Mouse (Mus musculus) stomach, embryonic 14.5 days (tissue): ENCODE measurements at regions not wholly inside any gene's neighbourhood (a gene's known extent, or its start where the extent isn't known, plus 50 kb on each side); places are given as distances from the start of the nearest gene placed in this dataset.

Experiments
- ATAC-seq: fragments of 200-750 bp; cut with Nextera tagmentation; 2 replicates; pipeline ENCODE4 v1.8.0; 2017; ENCODE audit warnings: low read depth, moderate TSS enrichment; ENCODE audit not compliant: insufficient number of reproducible peaks, insufficient read depth, low FRiP score
- H3K27ac ChIP-seq: fragments of 300-500 bp; sonication (generic); 2 replicates; pipeline ENCODE4 v1.5.1; 2014; ENCODE audit warnings: mild to moderate bottlenecking, low read length, moderate library complexity, mixed read lengths
- H3K27me3 ChIP-seq: fragments of 300-500 bp; sonication (generic); 2 replicates; pipeline ENCODE4 v1.6.1; 2014; ENCODE audit warnings: low read length, control low read depth, mixed read lengths; ENCODE audit not compliant: control insufficient read depth, insufficient read depth
- H3K36me3 ChIP-seq: fragments of 300-500 bp; sonication (generic); 2 replicates; pipeline ENCODE4 v1.6.1; 2014; ENCODE audit warnings: mild to moderate bottlenecking, control low read depth, low read length, moderate library complexity, mixed read lengths; ENCODE audit not compliant: control insufficient read depth, insufficient read depth
- H3K4me1 ChIP-seq: fragments of 300-500 bp; sonication (generic); 2 replicates; pipeline ENCODE4 v1.6.1; 2014; ENCODE audit warnings: low read length, control low read depth, mixed read lengths; ENCODE audit not compliant: control insufficient read depth, insufficient read depth
- H3K4me2 ChIP-seq: fragments of 300-500 bp; sonication (generic); replicated peaks from 2 replicates; pipeline ENCODE4 v1.6.1; 2014; ENCODE audit warnings: low read depth, low read length, control low read depth
- H3K4me3 ChIP-seq: fragments of 300-500 bp; sonication (generic); 2 replicates; pipeline ENCODE4 v1.5.1; 2014; ENCODE audit warnings: low read depth, low read length, control low read depth
- H3K9ac ChIP-seq: fragments of 300-500 bp; sonication (generic); replicated peaks from 2 replicates; pipeline ENCODE4 v1.6.1; 2014; ENCODE audit warnings: low read depth, mild to moderate bottlenecking, control low read depth, low read length, moderate library complexity, mixed read lengths
- H3K9me3 ChIP-seq: fragments of 300-500 bp; sonication (generic); 2 replicates; pipeline ENCODE4 v1.6.1; 2016; ENCODE audit warnings: low read depth, low read length, control low read depth; ENCODE audit not compliant: control insufficient read depth
- WGBS: fragments of 180-500 bp; shearing (Covaris S2); extraction: QIAGEN DNeasy Blood & Tissue Kit; methylation state at CpG from one replicate; pipeline ENCODE4 v1.1.7; 2014; 5-methylcytosine and 5-hydroxymethylcytosine counted together

GRCm38 (mm10) chr9:46778769-46779168 is 219.8 kb upstream of the Gm4791 start:
- WGBS: 83% methylated on average over 6 of the region's 6 CpGs
- Histone ChIP-seq H3K27ac (no peak overlapping the region), H3K4me1 (no peaks in the 10 kb centered on the region), H3K9ac (no peak overlapping the region), H3K36me3 (no peaks in the 10 kb centered on the region), H3K9me3 (no peaks in the 10 kb centered on the region), H3K4me3 (no peak overlapping the region), H3K27me3 (no peaks in the 10 kb centered on the region), H3K4me2 (no peak overlapping the region)
- no peak for ATAC-seq

GRCm38 (mm10) chr9:46774821-46775220 is 223.7 kb upstream of the Gm4791 start:
- no peak for ATAC-seq
- Histone ChIP-seq H3K27me3 (no peaks in the 10 kb centered on the region), H3K9me3 (no peaks in the 10 kb centered on the region), H3K9ac (no peak overlapping the region), H3K4me3 (no peak overlapping the region), H3K36me3 (no peaks in the 10 kb centered on the region), H3K27ac (no peak overlapping the region), H3K4me2 (no peak overlapping the region), H3K4me1 (no peaks in the 10 kb centered on the region)
- 45% methylated on average over 2 of the region's 2 CpGs for WGBS

GRCm38 (mm10) chr9:46760247-46760646 is 238.3 kb upstream of the Gm4791 start:
- WGBS: 75% methylated on average over 4 of the region's 4 CpGs
- no peak overlapping the region for H3K9ac ChIP-seq
- ATAC-seq: no peak
- H3K9me3 ChIP-seq: no peaks in the 10 kb centered on the region
- H3K27ac ChIP-seq: no peak overlapping the region
- H3K4me1 ChIP-seq: no peaks in the 10 kb centered on the region
- H3K4me3 ChIP-seq: no peak overlapping the region
- H3K27me3 ChIP-seq: no peaks in the 10 kb centered on the region
- H3K36me3 ChIP-seq: no peaks in the 10 kb centered on the region
- H3K4me2 ChIP-seq: no peak overlapping the region

- Histone ChIP-seq H3K9me3 (no peaks in the 10 kb centered on the region), H3K27ac (no peak overlapping the region), H3K9ac (no peak overlapping the region), H3K4me3 (no peak overlapping the region), H3K4me2 (no peak overlapping the region), H3K36me3 (no peaks in the 10 kb centered on the region), H3K4me1 (no peaks in the 10 kb centered on the region), H3K27me3 (no peaks in the 10 kb centered on the region)
- WGBS: 60% methylated on average over 6 of the region's 6 CpGs
- no peak for ATAC-seq
Observed at GRCm38 (mm10) chr9:46757005-46757672, 241.4 kb upstream of the Gm4791 start.

GRCm38 (mm10) chr9:46751981-46752380 is 246.6 kb upstream of the Gm4791 start:
- Histone ChIP-seq H3K9ac (no peak overlapping the region), H3K4me1 (no peaks in the 10 kb centered on the region), H3K27me3 (no peaks in the 10 kb centered on the region), H3K36me3 (no peaks in the 10 kb centered on the region), H3K4me3 (no peak overlapping the region), H3K4me2 (no peak overlapping the region), H3K27ac (no peak overlapping the region), H3K9me3 (no peaks in the 10 kb centered on the region)
- 49% methylated on average over 5 of the region's 5 CpGs for WGBS
- ATAC-seq: no peak

DNA sequence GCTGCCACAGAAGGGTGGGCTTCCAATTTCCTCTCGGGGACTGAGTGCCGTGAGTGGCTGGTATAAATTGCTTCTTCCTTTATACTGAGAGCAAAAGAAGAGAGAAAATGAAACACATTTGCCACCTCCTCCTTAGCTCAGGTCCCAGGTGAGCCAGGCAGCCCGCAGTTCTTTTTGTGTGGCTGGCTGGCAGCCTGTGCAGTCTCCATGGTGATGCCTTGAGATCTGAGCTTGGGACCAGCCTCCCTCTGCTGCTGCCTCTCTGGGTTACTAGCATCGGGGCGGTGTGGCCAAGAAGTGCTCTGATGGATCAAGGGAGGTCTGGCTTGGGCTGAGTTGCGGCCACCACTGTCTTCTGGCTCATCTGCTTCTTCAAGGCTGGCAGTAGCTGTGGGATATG is 249.1 kb upstream of the Gm4791 start:
- H3K4me1 ChIP-seq: no peaks in the 10 kb centered on the region
- H3K9me3 ChIP-seq: no peaks in the 10 kb centered on the region
- 81% methylated on average over 6 of the region's 6 CpGs for WGBS
- no peak overlapping the region for H3K27ac ChIP-seq
- H3K9ac ChIP-seq: no peak overlapping the region
- no peaks in the 10 kb centered on the region for H3K27me3 ChIP-seq
- H3K4me3 ChIP-seq: no peak overlapping the region
- no peak for ATAC-seq
- no peak overlapping the region for H3K4me2 ChIP-seq
- H3K36me3 ChIP-seq: no peaks in the 10 kb centered on the region

DNA sequence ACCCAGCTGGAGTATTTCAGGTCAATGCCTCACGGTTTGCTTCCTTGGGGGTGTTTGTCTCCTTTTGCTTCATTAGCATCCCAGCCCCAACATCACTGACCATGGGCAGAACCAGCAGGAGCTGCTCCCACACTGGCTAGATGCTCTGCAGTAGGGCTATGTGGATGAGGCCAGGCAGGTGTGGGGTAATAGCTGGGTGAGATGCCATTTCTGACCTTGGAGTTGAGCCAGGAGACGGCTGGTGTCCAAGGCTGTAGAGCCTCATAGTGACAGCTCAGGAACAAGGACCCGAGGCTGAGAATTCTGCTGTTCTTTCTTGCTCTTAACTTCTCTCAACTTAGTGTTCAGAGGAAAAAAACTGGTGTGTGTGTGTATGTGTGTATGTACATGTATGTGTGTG is 252.3 kb upstream of the Gm4791 start:
- no peak overlapping the region for H3K9ac ChIP-seq
- H3K36me3 ChIP-seq: no peaks in the 10 kb centered on the region
- no peaks in the 10 kb centered on the region for H3K27me3 ChIP-seq
- no peaks in the 10 kb centered on the region for H3K9me3 ChIP-seq
- 49% methylated on average over 3 of the region's 3 CpGs for WGBS
- H3K4me2 ChIP-seq: no peak overlapping the region
- no peak overlapping the region for H3K27ac ChIP-seq
- no peak overlapping the region for H3K4me3 ChIP-seq
- ATAC-seq: no peak
- H3K4me1 ChIP-seq: no peaks in the 10 kb centered on the region

DNA sequence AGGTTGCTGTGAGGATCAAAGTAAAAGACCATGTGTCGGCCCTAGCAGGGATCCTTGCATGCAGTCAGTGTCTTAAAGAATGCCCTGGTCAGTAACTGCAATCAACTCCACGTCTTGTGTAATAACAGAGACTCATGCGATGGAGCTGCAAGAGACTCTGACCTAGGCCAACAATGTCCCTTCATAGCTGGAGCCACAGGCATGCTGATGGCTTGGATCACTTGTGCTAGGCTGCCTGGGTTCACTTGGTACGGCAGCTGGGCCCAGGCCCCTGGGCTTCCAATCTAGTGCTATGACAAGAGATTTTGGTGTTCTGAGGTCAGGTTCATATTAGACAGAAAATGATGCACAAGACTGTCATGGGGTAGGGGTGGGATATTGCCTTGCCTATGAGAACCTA is 258.0 kb upstream of the Gm4791 start:
- H3K9ac ChIP-seq: no peak overlapping the region
- H3K36me3 ChIP-seq: no peaks in the 10 kb centered on the region
- H3K27me3 ChIP-seq: no peaks in the 10 kb centered on the region
- no peak overlapping the region for H3K4me2 ChIP-seq
- WGBS: 82% methylated on average over 4 of the region's 4 CpGs
- no peaks in the 10 kb centered on the region for H3K4me1 ChIP-seq
- no peak for ATAC-seq
- no peak overlapping the region for H3K4me3 ChIP-seq
- H3K9me3 ChIP-seq: no peaks in the 10 kb centered on the region
- H3K27ac ChIP-seq: no peak overlapping the region

DNA sequence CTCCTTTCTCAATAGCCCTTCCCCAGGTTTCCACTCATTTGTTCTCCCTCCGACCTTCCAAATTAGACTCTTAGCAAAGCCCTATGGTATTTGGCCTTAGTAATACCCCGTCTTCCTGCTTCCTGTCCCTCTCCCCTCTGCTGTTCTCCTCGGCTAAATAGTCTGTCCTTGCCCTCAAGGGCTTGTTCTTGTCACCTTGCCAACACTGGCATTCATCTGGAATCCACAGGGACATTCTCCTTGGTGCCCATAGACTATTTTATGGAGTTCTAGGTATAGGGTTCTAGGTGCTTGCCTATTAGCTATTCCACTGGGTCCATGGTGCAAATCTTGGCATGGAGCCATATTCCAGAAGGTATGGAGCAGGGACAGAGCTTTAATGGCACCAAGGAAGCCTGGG is 259.2 kb upstream of the Gm4791 start:
- Histone ChIP-seq H3K27me3 (no peaks in the 10 kb centered on the region), H3K4me2 (no peak overlapping the region), H3K27ac (no peak overlapping the region), H3K9me3 (no peaks in the 10 kb centered on the region), H3K36me3 (no peaks in the 10 kb centered on the region), H3K9ac (no peak overlapping the region), H3K4me1 (no peaks in the 10 kb centered on the region), H3K4me3 (no peak overlapping the region)
- ATAC-seq: no peak
- WGBS: 54% methylated on average over 3 of the region's 3 CpGs
